Mouse (Mus musculus): ENCODE results near the gene Mybpc3. TPM values are rescaled to one million over a fixed set of nuclear protein-coding genes. Genes with fewer than 3 reads are reported as not detected.

Mybpc3 gene
- polyA plus RNA-seq (2012; rRNA removed): 0.04 and 0.05 TPM in 2 replicates

DNA sequence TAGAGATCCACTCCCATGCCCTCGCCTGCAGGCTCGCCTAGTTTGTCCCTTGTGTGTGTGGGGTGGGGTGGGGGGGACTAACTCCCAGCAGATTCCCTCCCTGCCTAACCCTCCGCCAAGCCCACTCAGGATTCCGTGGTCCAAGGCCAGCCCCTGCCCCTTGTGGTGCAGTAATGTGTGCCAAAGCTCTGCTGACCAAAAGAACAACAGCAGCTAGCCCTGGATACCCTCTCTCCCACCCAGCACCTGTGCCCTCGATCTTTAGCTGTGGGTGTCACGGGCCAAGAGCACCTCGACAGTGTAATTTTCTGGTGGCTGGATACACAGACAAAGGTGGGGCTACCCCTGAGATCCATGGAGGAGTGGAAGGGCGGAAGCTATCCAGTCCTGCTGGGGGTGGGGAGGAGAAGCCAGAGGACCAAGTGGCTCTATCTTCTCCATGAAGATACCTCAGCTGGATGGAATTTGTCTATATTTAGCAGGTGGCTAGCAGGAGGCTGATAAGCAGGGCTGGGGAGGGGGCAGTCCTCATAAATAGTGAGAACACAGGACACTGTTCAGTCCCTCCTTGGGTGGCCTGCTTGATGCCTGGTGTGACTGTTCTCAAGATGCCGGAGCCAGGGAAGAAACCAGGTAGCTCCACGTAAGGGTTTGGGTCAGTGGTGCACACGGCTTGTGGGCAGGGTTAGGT is at the start of gene Mybpc3:
Mybpc3 (plus strand) TSS at position 560 of the 691 bp plus-strand sequence.
- TF ChIP-seq POLR2A (IDR thresholded peaks at IDR 0.05; ENCODE audit: low read depth, low read length) (no peak), CTCF (IDR thresholded peaks at IDR 0.05; ENCODE audit: extremely low read depth, insufficient read length, insufficient replicate concordance, low read depth, low read length) (no peak)
- Histone ChIP-seq H3K27ac (ENCODE audit: insufficient read depth, low read depth, low read length) (no peak within 1 kb of the TSS), H3K4me1 (ENCODE audit: control insufficient read depth, insufficient read depth, insufficient read length, low read length) (no peaks in the 10 kb centered on the region), H3K27me3 (ENCODE audit: control insufficient read depth, insufficient read depth, low read length) (no peaks in the 10 kb centered on the region), H3K36me3 (ENCODE audit: control insufficient read depth, insufficient read depth, low read length) (no peaks in the 10 kb centered on the region), H3K4me3 (ENCODE audit: low read depth, low read length) (no peak within 1 kb of the TSS)
- 65% methylated on average over 11 of the region's 11 CpGs for WGBS

- TF ChIP-seq POLR2A (IDR thresholded peaks at IDR 0.05; ENCODE audit: low read depth, low read length) (no peak), CTCF (IDR thresholded peaks at IDR 0.05; ENCODE audit: extremely low read depth, insufficient read length, insufficient replicate concordance, low read depth, low read length) (no peak)
- Histone ChIP-seq H3K27me3 (ENCODE audit: control insufficient read depth, insufficient read depth, low read length) (no peaks in the 10 kb centered on the region), H3K4me1 (ENCODE audit: control insufficient read depth, insufficient read depth, insufficient read length, low read length) (peaks cover 8% of the 10 kb centered on the region; the same call in 1 of the 2 replicates), H3K36me3 (ENCODE audit: control insufficient read depth, insufficient read depth, low read length) (peaks cover 10% of the 10 kb centered on the region), H3K27ac (ENCODE audit: insufficient read depth, low read depth, low read length) (no peak overlapping the region), H3K4me3 (ENCODE audit: low read depth, low read length) (no peak overlapping the region)
- 75% methylated on average over 13 of the region's 13 CpGs for WGBS
Measured at GRCm38 (mm10) chr2:91068162-91068871, 49.6 kb upstream of the Mybpc3 start.

GRCm38 (mm10) chr2:91068872-91069165 is 49.1 kb upstream of the Mybpc3 start:
- Histone ChIP-seq H3K36me3 (ENCODE audit: control insufficient read depth, insufficient read depth, low read length) (peaks cover 5% of the 10 kb centered on the region; the same call in 1 of the 2 replicates), H3K27ac (ENCODE audit: insufficient read depth, low read depth, low read length) (no peak overlapping the region), H3K4me3 (ENCODE audit: low read depth, low read length) (no peak overlapping the region), H3K27me3 (ENCODE audit: control insufficient read depth, insufficient read depth, low read length) (no peaks in the 10 kb centered on the region), H3K4me1 (ENCODE audit: control insufficient read depth, insufficient read depth, insufficient read length, low read length) (peaks cover 8% of the 10 kb centered on the region; the same call in 1 of the 2 replicates)
- no peak for TF ChIP-seq CTCF (IDR thresholded peaks at IDR 0.05; ENCODE audit: extremely low read depth, insufficient read length, insufficient replicate concordance, low read depth, low read length)
- TF ChIP-seq POLR2A (IDR thresholded peaks at IDR 0.05; ENCODE audit: low read depth, low read length): no peak
- 47% methylated on average over 6 of the region's 6 CpGs for WGBS

- H3K36me3 ChIP-seq (ENCODE audit: control insufficient read depth, insufficient read depth, low read length): no peaks in the 10 kb centered on the region
- TF ChIP-seq CTCF (IDR thresholded peaks at IDR 0.05; ENCODE audit: extremely low read depth, insufficient read length, insufficient replicate concordance, low read depth, low read length) (no peak), POLR2A (IDR thresholded peaks at IDR 0.05; ENCODE audit: low read depth, low read length) (no peak)
- H3K4me3 ChIP-seq (ENCODE audit: low read depth, low read length): peak overlapping the region; percentile 78
- peak overlapping the region; percentile 11; the same call in 1 of the 2 replicates for H3K27ac ChIP-seq (ENCODE audit: insufficient read depth, low read depth, low read length)
- WGBS: 8% methylated on average over 14 of the region's 14 CpGs
- H3K4me1 ChIP-seq (ENCODE audit: control insufficient read depth, insufficient read depth, insufficient read length, low read length): peaks cover 8% of the 10 kb centered on the region; the same call in 1 of the 2 replicates
- H3K27me3 ChIP-seq (ENCODE audit: control insufficient read depth, insufficient read depth, low read length): no peaks in the 10 kb centered on the region
Measured at GRCm38 (mm10) chr2:91069306-91070000, 48.5 kb upstream of the Mybpc3 start.

GRCm38 (mm10) chr2:91070076-91070800 is 47.7 kb upstream of the Mybpc3 start, which contains the start of gene Slc39a13:
Gene Slc39a13 (minus strand): TSS chr2:91070417.
- WGBS: under 1% methylated on average over 69 of the region's 69 CpGs
- Histone ChIP-seq H3K36me3 (ENCODE audit: control insufficient read depth, insufficient read depth, low read length) (no peaks in the 10 kb centered on the region), H3K4me1 (ENCODE audit: control insufficient read depth, insufficient read depth, insufficient read length, low read length) (peaks cover 8% of the 10 kb centered on the region; the same call in 1 of the 2 replicates), H3K4me3 (ENCODE audit: low read depth, low read length) (peak within 1 kb of the TSS; percentile 78), H3K27ac (ENCODE audit: insufficient read depth, low read depth, low read length) (peak within 1 kb of the TSS; percentile 63), H3K27me3 (ENCODE audit: control insufficient read depth, insufficient read depth, low read length) (no peaks in the 10 kb centered on the region)
- TF ChIP-seq POLR2A (IDR thresholded peaks at IDR 0.05; ENCODE audit: low read depth, low read length) (peak; percentile 29; the same call in 1 of the 2 replicates), CTCF (IDR thresholded peaks at IDR 0.05; ENCODE audit: extremely low read depth, insufficient read length, insufficient replicate concordance, low read depth, low read length) (peak; percentile 99)

DNA sequence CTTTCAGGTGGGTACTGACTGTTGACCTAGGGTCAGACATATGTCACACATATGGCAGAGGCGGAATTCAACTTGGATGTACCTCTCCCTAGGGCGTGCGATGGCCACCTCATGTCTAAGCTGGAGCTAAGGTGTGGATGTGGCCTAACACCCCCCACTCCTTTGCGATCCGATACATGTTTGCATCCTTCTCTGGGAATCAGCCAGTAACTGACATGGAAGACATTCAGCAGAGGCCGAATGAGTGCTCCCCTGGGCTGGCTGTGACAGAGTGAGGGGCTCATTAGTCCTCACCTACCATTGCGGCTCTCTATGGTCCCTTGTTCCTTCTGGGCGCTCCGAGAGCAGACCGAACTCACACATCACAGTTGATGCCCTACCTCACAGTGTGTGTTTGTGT is 46.9 kb upstream of the Mybpc3 start:
- Histone ChIP-seq H3K27me3 (ENCODE audit: control insufficient read depth, insufficient read depth, low read length) (no peaks in the 10 kb centered on the region), H3K4me3 (ENCODE audit: low read depth, low read length) (no peak overlapping the region), H3K27ac (ENCODE audit: insufficient read depth, low read depth, low read length) (no peak overlapping the region), H3K36me3 (ENCODE audit: control insufficient read depth, insufficient read depth, low read length) (no peaks in the 10 kb centered on the region), H3K4me1 (ENCODE audit: control insufficient read depth, insufficient read depth, insufficient read length, low read length) (peaks cover 8% of the 10 kb centered on the region; the same call in 1 of the 2 replicates)
- WGBS: 85% methylated on average over 10 of the region's 10 CpGs
- TF ChIP-seq CTCF (IDR thresholded peaks at IDR 0.05; ENCODE audit: extremely low read depth, insufficient read length, insufficient replicate concordance, low read depth, low read length): no peak
